Mouse (Mus musculus): Measurements from ENCODE around the gene L3mbtl1.

The L3mbtl1 gene

GRCm38 (mm10) chr2:162943931-162944330 lies 659 bp downstream of the L3mbtl1 start:
- CTCF ChIA-PET: no interaction called here

- CTCF ChIA-PET: no interaction called here
Observed at GRCm38 (mm10) chr2:162946964-162947363, 3.7 kb downstream of the L3mbtl1 start.

- CTCF ChIA-PET: no interaction called here
Observed at GRCm38 (mm10) chr2:162947736-162948135, 4.5 kb downstream of the L3mbtl1 start.

GRCm38 (mm10) chr2:162948221-162948620 lies 4.9 kb downstream of the L3mbtl1 start:
- CTCF ChIA-PET: no interaction called here

- CTCF ChIA-PET: no interaction called here
Observed at GRCm38 (mm10) chr2:162950776-162951175, 7.5 kb downstream of the L3mbtl1 start.

- CTCF ChIA-PET: no interaction called here
Observed at GRCm38 (mm10) chr2:162956843-162957242, 13.6 kb downstream of the L3mbtl1 start.

- CTCF ChIA-PET: no interaction called here
Observed at GRCm38 (mm10) chr2:162961321-162961720, 18.0 kb downstream of the L3mbtl1 start.

- CTCF ChIA-PET: no interaction called here
Observed at GRCm38 (mm10) chr2:162966734-162967133, 23.5 kb downstream of the L3mbtl1 start.

- CTCF ChIA-PET: interaction anchor here (0.7 kb wide), 2 partner anchors 23 to 69 kb away, joined by 5 to 16 read pairs; no protein-coding TSS in a partner anchor
Observed at GRCm38 (mm10) chr2:162968357-162968756, 25.1 kb downstream of the L3mbtl1 start.

- CTCF ChIA-PET: no interaction called here
Observed at GRCm38 (mm10) chr2:162969101-162969500, 25.8 kb downstream of the L3mbtl1 start.

- CTCF ChIA-PET: no interaction called here
Observed at GRCm38 (mm10) chr2:162970896-162971295, 27.6 kb downstream of the L3mbtl1 start.

GRCm38 (mm10) chr2:162972752-162973151 lies 29.5 kb downstream of the L3mbtl1 start:
- CTCF ChIA-PET: interaction anchor here (0.6 kb wide), 1 partner anchor 175 kb away, joined by 5 read pairs; no protein-coding TSS in a partner anchor

GRCm38 (mm10) chr2:162973206-162973605 lies 29.9 kb downstream of the L3mbtl1 start:
- CTCF ChIA-PET: interaction anchor here (0.6 kb wide), 1 partner anchor 174 kb away, joined by 5 read pairs; no protein-coding TSS in a partner anchor

- CTCF ChIA-PET: no interaction called here
Observed at GRCm38 (mm10) chr2:162973637-162974036, 30.4 kb downstream of the L3mbtl1 start.

- CTCF ChIA-PET: no interaction called here
Observed at GRCm38 (mm10) chr2:162975157-162975775, 32.0 kb downstream of the L3mbtl1 start.

- CTCF ChIA-PET: no interaction called here
Observed at GRCm38 (mm10) chr2:162976001-162976400, 32.7 kb downstream of the L3mbtl1 start.

GRCm38 (mm10) chr2:162984381-162984780 lies 41.1 kb downstream of the L3mbtl1 start:
- CTCF ChIA-PET: no interaction called here

- CTCF ChIA-PET: no interaction called here
Observed at GRCm38 (mm10) chr2:162985923-162986322, 42.7 kb downstream of the L3mbtl1 start.

- CTCF ChIA-PET: interaction anchor here (0.6 kb wide), 1 partner anchor 395 kb away, joined by 5 read pairs; no protein-coding TSS in a partner anchor
Observed at GRCm38 (mm10) chr2:162986764-162987163, 43.5 kb downstream of the L3mbtl1 start.

- CTCF ChIA-PET: interaction anchor here (0.6 kb wide), 1 partner anchor 395 kb away, joined by 5 read pairs; no protein-coding TSS in a partner anchor
Observed at GRCm38 (mm10) chr2:162987218-162987617, 43.9 kb downstream of the L3mbtl1 start, which contains the start of gene Sgk2. Sgk2 (plus strand) TSS chr2:162987330.

GRCm38 (mm10) chr2:162988235-162988634 lies 45.0 kb downstream of the L3mbtl1 start:
- CTCF ChIA-PET: no interaction called here

GRCm38 (mm10) chr2:162991394-162992083 lies 48.3 kb downstream of the L3mbtl1 start:
- CTCF ChIA-PET: no interaction called here

GRCm38 (mm10) chr2:162992084-162992437 lies 48.8 kb downstream of the L3mbtl1 start:
- CTCF ChIA-PET: no interaction called here
